Mouse (Mus musculus) right cerebral cortex, postnatal 10 days (tissue): ENCODE measurements around the gene Col18a1.
A peak's percentile ranks its signal among the peaks of the same experiment; 100 is the strongest.

Experiments used
- DNase-seq, 2 experiments: peaks; one replicate each; pipeline ENCODE4 v3.0.0; 2021; ENCODE audit warnings: low spot score in 2 of 2

Gene Col18a1

DNA sequence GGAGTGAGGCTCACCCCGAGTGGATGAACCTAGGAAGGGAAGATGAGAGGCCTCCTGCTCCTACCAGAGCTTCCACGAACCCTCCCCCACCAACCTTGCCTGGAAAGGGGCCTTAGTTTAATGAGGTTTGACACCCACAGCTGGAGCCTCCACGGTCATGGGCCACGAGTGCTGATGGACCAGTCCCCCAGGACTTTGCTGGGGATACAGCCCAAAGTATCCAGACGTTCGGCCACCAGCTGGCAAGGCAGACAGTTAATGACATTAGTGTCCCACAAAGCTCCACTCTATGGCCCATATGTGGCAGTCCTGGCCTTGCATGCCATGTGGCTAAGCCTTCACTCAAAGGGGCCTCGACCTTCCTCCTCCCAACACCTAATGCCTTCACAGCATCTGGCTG lies 55.5 kb downstream of the Col18a1 start:
- DNase-seq = no peak

- DNase-seq = no peak
Measured at GRCm38 (mm10) chr10:77110010-77110409, 56.3 kb downstream of the Col18a1 start.

GRCm38 (mm10) chr10:77108106-77108505 lies 58.2 kb downstream of the Col18a1 start:
- no peak for DNase-seq

DNA sequence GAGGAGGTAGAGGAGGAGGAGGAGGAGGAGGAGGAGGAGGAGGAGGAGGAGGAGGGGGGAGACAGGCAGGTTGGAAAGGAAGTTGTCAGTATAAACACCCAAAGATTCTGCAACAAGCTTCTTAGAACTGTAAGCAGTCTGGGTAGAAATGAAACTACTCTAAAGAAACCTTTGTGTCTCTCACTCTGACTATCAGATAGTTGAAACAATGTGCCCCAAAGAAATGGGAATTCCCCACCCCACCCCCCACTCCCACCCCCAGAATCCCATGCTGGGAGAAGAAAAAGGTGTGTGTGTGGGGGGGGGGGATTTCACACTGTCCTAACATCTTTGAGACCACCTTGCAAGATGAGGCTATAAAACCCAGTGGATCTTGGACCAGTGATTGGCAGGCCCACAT lies 62.0 kb downstream of the Col18a1 start:
- no peak for DNase-seq

DNA sequence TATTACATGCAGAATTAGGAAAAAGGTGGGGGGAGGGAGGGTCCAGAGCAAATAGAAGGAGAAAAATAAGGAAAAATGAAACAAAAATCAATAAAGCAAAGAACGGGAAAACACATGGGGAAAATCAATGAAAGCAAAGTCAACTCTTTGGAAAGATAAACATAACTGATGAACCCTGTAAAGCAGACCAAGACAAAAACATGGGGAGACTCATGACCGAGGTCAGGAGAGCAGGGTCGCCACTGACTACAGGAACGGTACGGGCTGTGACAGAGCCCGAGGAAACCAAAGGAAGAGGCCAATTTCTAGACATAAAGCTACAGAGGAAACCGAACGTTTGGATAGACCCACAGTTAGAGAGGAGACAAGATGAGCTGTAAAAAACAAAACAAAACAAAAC lies 62.7 kb downstream of the Col18a1 start:
- no peak for DNase-seq

GRCm38 (mm10) chr10:77099777-77100176 lies 66.6 kb downstream of the Col18a1 start:
- no peak for DNase-seq

DNA sequence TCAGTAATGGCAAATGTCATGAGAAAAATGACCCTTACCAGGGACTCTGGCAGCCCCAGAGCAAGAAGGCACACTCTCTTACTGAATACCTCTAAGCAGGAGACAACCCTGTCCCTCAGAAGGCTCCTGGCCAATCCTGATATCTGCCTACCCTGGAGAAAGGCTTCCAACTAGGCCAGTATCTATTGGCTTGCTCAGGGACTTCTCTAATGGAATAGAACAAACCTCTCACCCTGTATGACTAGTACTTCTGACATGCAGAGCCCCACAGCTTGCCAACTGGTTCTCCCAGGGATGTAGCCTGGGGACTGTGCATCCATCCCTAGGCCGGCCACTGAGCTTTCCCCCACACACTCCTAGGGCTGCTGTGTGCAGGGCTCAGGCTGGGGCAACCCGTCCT lies 67.7 kb downstream of the Col18a1 start:
- no peak for DNase-seq

DNA sequence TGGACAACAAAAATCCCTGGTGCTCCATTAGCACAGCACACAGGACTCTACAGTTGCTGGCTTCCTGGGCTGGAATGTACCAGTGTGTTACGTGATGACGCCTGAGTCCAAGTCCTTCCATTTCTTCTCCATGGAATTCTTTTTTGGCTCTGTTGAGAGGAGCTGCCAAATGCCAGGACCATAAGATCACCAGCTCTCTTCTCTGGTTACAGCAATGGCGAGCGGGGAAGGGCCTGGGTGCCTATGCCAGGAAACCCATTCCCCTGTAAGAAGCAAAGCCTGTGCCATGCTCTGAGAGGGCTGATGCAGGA lies 68.5 kb downstream of the Col18a1 start:
- no peak for DNase-seq

- no peak for DNase-seq
Measured at GRCm38 (mm10) chr10:77097006-77097889, 69.1 kb downstream of the Col18a1 start.

GRCm38 (mm10) chr10:77095666-77096065 lies 70.7 kb downstream of the Col18a1 start:
- no peak for DNase-seq

DNA sequence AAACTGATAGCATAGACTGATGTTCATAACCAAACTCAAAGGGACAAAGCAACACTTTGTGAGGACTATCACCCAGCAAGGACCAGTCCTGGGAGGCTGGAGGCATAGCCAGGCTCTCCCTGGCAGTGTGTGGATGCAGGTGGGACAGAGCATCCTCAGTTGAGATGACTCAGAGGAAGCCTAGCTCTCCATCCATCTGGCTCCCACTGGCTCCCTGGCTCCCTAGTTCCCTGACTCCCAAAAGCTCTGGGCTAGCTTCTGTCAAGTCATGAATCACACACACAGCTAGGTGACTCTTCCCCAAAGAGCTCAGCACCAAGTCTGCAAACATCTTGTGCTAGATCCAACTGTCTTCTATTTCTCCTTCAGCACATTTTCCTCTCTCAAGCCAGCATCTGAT lies 72.5 kb downstream of the Col18a1 start:
- no peak for DNase-seq

DNA sequence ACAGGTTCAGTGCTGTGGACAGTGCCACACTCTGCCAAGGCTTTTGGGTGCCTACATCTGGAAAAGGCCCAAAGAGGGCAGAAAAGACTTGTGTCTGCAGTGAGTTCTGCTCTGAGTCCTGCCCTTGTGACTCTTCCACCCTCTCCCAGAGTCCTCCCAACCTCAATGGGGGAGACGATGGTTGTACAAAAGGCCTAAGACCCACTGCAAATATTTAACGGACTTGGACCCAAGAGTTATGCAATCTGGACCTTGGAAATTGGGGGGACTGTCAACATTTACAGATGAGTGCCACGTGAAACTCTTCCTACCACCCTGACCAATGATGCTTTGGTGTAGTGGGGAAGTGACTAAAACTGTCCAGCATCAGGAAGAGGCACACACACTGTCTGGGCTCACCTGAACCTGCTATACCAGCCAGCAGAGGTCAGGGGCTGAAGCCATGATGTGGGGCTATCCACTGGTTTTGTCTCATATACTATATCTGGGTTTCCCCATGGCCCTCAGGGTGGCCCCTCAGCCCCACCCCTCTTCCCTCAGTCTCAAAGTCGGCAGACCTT lies 74.7 kb downstream of the Col18a1 start:
- DNase-seq = no peak

GRCm38 (mm10) chr10:77090063-77090462 lies 76.3 kb downstream of the Col18a1 start:
- DNase-seq = no peak

DNA sequence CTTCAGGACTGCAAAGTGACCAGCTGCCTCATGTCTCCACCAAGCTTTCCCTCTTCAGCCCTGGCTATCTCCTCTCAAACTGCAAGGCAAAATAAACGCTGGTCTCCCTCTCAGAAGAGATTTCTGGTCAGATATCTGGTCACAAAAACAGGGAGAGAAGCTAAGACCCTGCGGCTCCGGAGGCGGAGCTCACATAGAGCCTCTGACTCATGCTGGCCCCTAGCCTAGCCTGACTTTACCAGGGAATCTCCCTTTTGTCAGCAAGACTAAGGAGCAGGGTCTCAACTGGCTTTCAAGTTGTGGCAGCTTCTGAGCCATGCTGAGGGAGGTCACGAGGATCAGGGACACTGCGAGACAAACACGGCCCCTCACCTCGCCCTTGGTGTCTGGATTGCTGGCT lies 77.0 kb downstream of the Col18a1 start:
- DNase-seq = no peak

DNA sequence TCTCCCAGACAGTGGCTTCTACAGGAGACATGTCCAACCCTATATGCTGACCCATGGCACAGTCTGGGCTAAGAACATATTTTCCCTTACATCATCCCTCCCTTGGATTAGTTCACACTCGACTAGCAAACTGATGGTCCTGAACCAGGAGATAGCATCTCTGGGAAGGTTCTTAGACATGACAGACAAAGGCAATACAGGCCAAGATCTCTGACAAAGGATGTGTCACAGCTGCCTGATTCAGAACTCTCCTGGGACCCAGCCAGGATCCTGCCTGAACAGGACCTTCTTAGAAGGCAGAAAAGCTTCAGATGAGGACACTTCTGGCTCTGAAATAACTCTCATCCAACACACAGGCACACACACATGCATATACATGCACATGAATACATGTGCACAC lies 81.8 kb downstream of the Col18a1 start:
- DNase-seq = no peak

DNA sequence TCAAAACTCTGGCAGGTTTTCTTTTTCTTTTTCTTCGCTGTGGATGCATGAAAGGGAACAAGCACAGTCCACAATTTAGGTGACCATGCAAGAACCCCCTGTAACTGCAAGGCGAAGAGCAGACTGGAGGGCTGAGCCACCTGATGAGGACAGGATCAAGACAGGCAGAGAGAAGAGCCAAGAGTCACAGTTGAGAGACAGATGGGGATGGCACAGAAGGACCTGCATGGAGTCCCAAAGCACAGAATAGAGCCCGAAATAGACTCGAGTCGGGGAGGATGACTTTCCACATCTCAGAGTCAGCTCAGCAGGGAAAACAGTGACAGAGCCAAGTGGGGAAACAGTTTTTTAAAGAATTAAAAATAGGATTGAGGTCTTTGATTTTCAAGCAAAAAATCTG lies 83.4 kb downstream of the Col18a1 start:
- no peak for DNase-seq

- peak; percentile 78 to 84 for DNase-seq
Measured at GRCm38 (mm10) chr10:77082453-77082852, 83.9 kb downstream of the Col18a1 start.

DNA sequence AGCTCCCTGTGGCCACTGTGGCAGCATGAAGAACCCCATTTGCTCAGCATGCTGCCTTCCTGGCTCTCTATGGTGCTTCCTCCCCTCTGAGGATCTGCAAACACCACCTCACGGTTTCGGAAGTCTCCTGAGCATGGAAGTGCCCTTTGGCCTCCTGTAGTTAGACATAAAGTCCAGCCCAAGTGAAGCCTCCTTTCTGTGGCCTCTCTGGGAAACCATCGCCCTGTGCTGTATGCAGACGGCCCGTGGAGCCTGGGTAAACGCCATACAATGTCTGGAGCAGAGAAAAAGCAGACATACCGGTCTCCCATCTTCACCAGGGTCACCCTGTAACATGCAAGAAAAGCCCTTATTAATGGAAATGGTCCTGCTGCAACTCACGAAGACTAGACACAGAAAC lies 87.4 kb downstream of the Col18a1 start:
- no peak for DNase-seq

- DNase-seq = no peak
Measured at GRCm38 (mm10) chr10:77078456-77078855, 87.9 kb downstream of the Col18a1 start.

GRCm38 (mm10) chr10:77074276-77074974 lies 91.9 kb downstream of the Col18a1 start:
- no peak for DNase-seq

GRCm38 (mm10) chr10:77070072-77070471 lies 96.3 kb downstream of the Col18a1 start:
- peak in 1 of 2 experiments; percentile 70 for DNase-seq

GRCm38 (mm10) chr10:77068469-77068868 lies 97.9 kb downstream of the Col18a1 start:
- no peak for DNase-seq

- no peak for DNase-seq
Measured at GRCm38 (mm10) chr10:77064659-77065058, 101.7 kb downstream of the Col18a1 start.
